Mouse (Mus musculus) heart, adult 18-20 months (tissue): ENCODE measurements around the gene Clpp. TPM values are rescaled to one million over a fixed set of nuclear protein-coding genes. Genes with fewer than 3 reads are reported as not detected.
A peak's percentile ranks its signal among the peaks of the same experiment; 100 is the strongest.

Source experiments
- DNase-seq, 2 experiments: peaks; one replicate each; pipeline ENCODE4 v3.0.0; 2021 to 2022; ENCODE audit warnings: mixed read lengths in 1 of 2
- total RNA-seq, 2 experiments: library from RNA; stranded (reverse); gene quantifications; 2 replicates each; pipeline ENCODE4 v1.2.3; 2021

The Clpp gene
- total RNA-seq, 2 experiments from 2014 or later: 80.9 to 83.1 TPM

- DNase-seq: no peak
These were observed 3.9 kb upstream of the Clpp start for GRCm38 (mm10) chr17:56986105-56986805.

- no peak for DNase-seq
These were observed 1.7 kb upstream of the Clpp start for GRCm38 (mm10) chr17:56988441-56988840.

- no peak for DNase-seq
These were observed 1.1 kb upstream of the Clpp start for GRCm38 (mm10) chr17:56988921-56989430.

- no peak for DNase-seq
These were observed 514 bp upstream of the Clpp start for GRCm38 (mm10) chr17:56989467-56990114.

- DNase-seq: no peak
These were observed 861 bp downstream of the Clpp start for GRCm38 (mm10) chr17:56990966-56991365.

GRCm38 (mm10) chr17:56995046-56995445, 4.9 kb downstream of the Clpp start:
- DNase-seq: no peak

- peak in 1 of 2 experiments; percentile 22 for DNase-seq
These were observed 6.4 kb downstream of the Clpp start for GRCm38 (mm10) chr17:56996506-56996905.

GRCm38 (mm10) chr17:56997029-56997667, 7.0 kb downstream of the Clpp start, which contains the start of gene Alkbh7:
Gene Alkbh7 (plus strand): TSS chr17:56997339.
- DNase-seq: peak; percentile 96 to 99

GRCm38 (mm10) chr17:56999414-56999813, 9.3 kb downstream of the Clpp start:
- DNase-seq: no peak

GRCm38 (mm10) chr17:56999968-57000609, 10.0 kb downstream of the Clpp start, which contains the start of gene Pspn:
Gene Pspn (minus strand): TSS chr17:57000018.
- peak in 1 of 2 experiments; percentile 31 for DNase-seq

GRCm38 (mm10) chr17:57001228-57001627, 11.1 kb downstream of the Clpp start:
- DNase-seq: no peak

- DNase-seq: no peak
These were observed 13.9 kb downstream of the Clpp start for GRCm38 (mm10) chr17:57003994-57004393.

GRCm38 (mm10) chr17:57007137-57007905, 17.2 kb downstream of the Clpp start:
- DNase-seq: no peak

- DNase-seq: no peak
These were observed 20.8 kb downstream of the Clpp start for GRCm38 (mm10) chr17:57010911-57011235.

- peak; percentile 95 for DNase-seq
These were observed 21.4 kb downstream of the Clpp start, which contains the start of the genes Gtf2f1 and Gm17949 for GRCm38 (mm10) chr17:57011236-57012141. Gene Gtf2f1 (minus strand): TSS chr17:57011288. Gene Gm17949 (plus strand): TSS chr17:57011469.

- DNase-seq: no peak
These were observed 22.2 kb downstream of the Clpp start for GRCm38 (mm10) chr17:57012245-57012795.

- no peak for DNase-seq
These were observed 29.6 kb downstream of the Clpp start for GRCm38 (mm10) chr17:57019693-57020092.

GRCm38 (mm10) chr17:57020960-57021359, 30.9 kb downstream of the Clpp start:
- no peak for DNase-seq

GRCm38 (mm10) chr17:57027471-57027870, 37.4 kb downstream of the Clpp start:
- no peak for DNase-seq

- DNase-seq: peak in 1 of 2 experiments; percentile 32
These were observed 39.6 kb downstream of the Clpp start for GRCm38 (mm10) chr17:57029691-57030090.
